Mouse (Mus musculus): ENCODE data around the gene Btn2a2. TPM values are rescaled to one million over a fixed set of nuclear protein-coding genes. Genes with fewer than 3 reads are reported as not detected.

Gene Btn2a2
- total RNA-seq, 2 experiments from 2014 or later, result not detected

GRCm38 (mm10) chr13:23446498-23446952, 42.1 kb downstream of the Btn2a2 start:
- peak; percentile 69 for DNase-seq

GRCm38 (mm10) chr13:23445561-23446320, 42.9 kb downstream of the Btn2a2 start:
- peak; percentile 78 for DNase-seq

GRCm38 (mm10) chr13:23445156-23445555, 43.5 kb downstream of the Btn2a2 start:
- no peak for DNase-seq

GRCm38 (mm10) chr13:23444451-23444850, 44.2 kb downstream of the Btn2a2 start:
- DNase-seq, result no peak

- DNase-seq, result no peak
Observed at GRCm38 (mm10) chr13:23439901-23440300, 48.8 kb downstream of the Btn2a2 start.

GRCm38 (mm10) chr13:23438521-23438920, 50.1 kb downstream of the Btn2a2 start:
- DNase-seq, result peak; percentile 9

- DNase-seq, result peak; percentile 71
Observed at GRCm38 (mm10) chr13:23437908-23438307, 50.7 kb downstream of the Btn2a2 start.

- DNase-seq, result peak; percentile 23
Observed at GRCm38 (mm10) chr13:23436861-23437822, 51.5 kb downstream of the Btn2a2 start.

GRCm38 (mm10) chr13:23436231-23436661, 52.4 kb downstream of the Btn2a2 start:
- DNase-seq, result no peak

- DNase-seq, result no peak
Observed at GRCm38 (mm10) chr13:23435676-23436075, 53.0 kb downstream of the Btn2a2 start.

GRCm38 (mm10) chr13:23435241-23435640, 53.4 kb downstream of the Btn2a2 start:
- no peak for DNase-seq

GRCm38 (mm10) chr13:23434426-23434825, 54.2 kb downstream of the Btn2a2 start:
- DNase-seq, result no peak

- no peak for DNase-seq
Observed at GRCm38 (mm10) chr13:23433801-23434200, 54.9 kb downstream of the Btn2a2 start.

GRCm38 (mm10) chr13:23433206-23433605, 55.5 kb downstream of the Btn2a2 start:
- no peak for DNase-seq

- DNase-seq, result peak; percentile 90
Observed at GRCm38 (mm10) chr13:23432562-23433201, 56.0 kb downstream of the Btn2a2 start.

- DNase-seq, result peak; percentile 68
Observed at GRCm38 (mm10) chr13:23431351-23431771, 57.3 kb downstream of the Btn2a2 start.

GRCm38 (mm10) chr13:23430734-23431133, 57.9 kb downstream of the Btn2a2 start:
- peak; percentile 71 for DNase-seq

GRCm38 (mm10) chr13:23429771-23430380, 58.8 kb downstream of the Btn2a2 start:
- DNase-seq, result no peak

GRCm38 (mm10) chr13:23428166-23428993, 60.3 kb downstream of the Btn2a2 start:
- DNase-seq, result no peak
